Mouse (Mus musculus): ENCODE data around the gene Kifc3. TPM values are rescaled to one million over a fixed set of nuclear protein-coding genes. Genes with fewer than 3 reads are reported as not detected.

The Kifc3 gene
- polyA plus RNA-seq, 1 experiment from 2014 or later = 3.2 TPM

GRCm38 (mm10) chr8:95155361-95155760 lies 47.3 kb downstream of the Kifc3 start:
- no peaks in the 10 kb centered on the region for H3K27me3 ChIP-seq
- no peak for DNase-seq
- H3K27ac ChIP-seq = no peak overlapping the region
- WGBS (ENCODE audit: insufficient replicate concordance) = 55% methylated on average over 5 of the region's 5 CpGs
- no peak overlapping the region for H3K4me3 ChIP-seq (replicated peaks)
- H3K9me3 ChIP-seq (replicated peaks) = no peaks in the 10 kb centered on the region
- 0 out of 2 replicates have a peak, but pooled peaks cover 12% of the 10 kb centered on the region for H3K4me1 ChIP-seq (replicated peaks)
- no peak for ATAC-seq (ENCODE audit: low read depth)
- H3K9ac ChIP-seq = no peak overlapping the region
- no peaks in the 10 kb centered on the region for H3K36me3 ChIP-seq
- H3K4me2 ChIP-seq = no peak overlapping the region

- no peaks in the 10 kb centered on the region for H3K9me3 ChIP-seq (replicated peaks)
- peaks cover 13% of the 10 kb centered on the region; the same call in 1 of the 2 replicates for H3K4me1 ChIP-seq (replicated peaks)
- no peak for DNase-seq
- H3K27me3 ChIP-seq = no peaks in the 10 kb centered on the region
- no peak overlapping the region for H3K9ac ChIP-seq
- ATAC-seq (ENCODE audit: low read depth) = no peak
- 66% methylated on average over 6 of the region's 6 CpGs for whole genome bisulfite sequencing (ENCODE audit: insufficient replicate concordance)
- no peak overlapping the region for H3K27ac ChIP-seq
- no peaks in the 10 kb centered on the region for H3K36me3 ChIP-seq
- H3K4me3 ChIP-seq (replicated peaks) = no peak overlapping the region
- no peak overlapping the region for H3K4me2 ChIP-seq
These were observed 48.0 kb downstream of the Kifc3 start for GRCm38 (mm10) chr8:95154654-95155053.

GRCm38 (mm10) chr8:95154056-95154455 lies 48.6 kb downstream of the Kifc3 start:
- no peaks in the 10 kb centered on the region for H3K9me3 ChIP-seq (replicated peaks)
- peaks cover 19% of the 10 kb centered on the region for H3K4me1 ChIP-seq (replicated peaks)
- H3K4me3 ChIP-seq (replicated peaks) = no peak overlapping the region
- WGBS (ENCODE audit: insufficient replicate concordance) = 51% methylated on average over 4 of the region's 4 CpGs
- DNase-seq (no peak), ATAC-seq (ENCODE audit: low read depth) (no peak)
- no peak overlapping the region for H3K9ac ChIP-seq
- H3K4me2 ChIP-seq = no peak overlapping the region
- H3K36me3 ChIP-seq = no peaks in the 10 kb centered on the region
- H3K27me3 ChIP-seq = no peaks in the 10 kb centered on the region
- H3K27ac ChIP-seq = no peak overlapping the region

- H3K27ac ChIP-seq = no peak overlapping the region
- no peak overlapping the region for H3K4me3 ChIP-seq (replicated peaks)
- H3K9ac ChIP-seq = no peak overlapping the region
- H3K9me3 ChIP-seq (replicated peaks) = no peaks in the 10 kb centered on the region
- WGBS (ENCODE audit: insufficient replicate concordance) = 62% methylated on average over 3 of the region's 3 CpGs
- ATAC-seq (ENCODE audit: low read depth) (no peak), DNase-seq (no peak)
- no peak overlapping the region for H3K4me2 ChIP-seq
- no peaks in the 10 kb centered on the region for H3K27me3 ChIP-seq
- no peaks in the 10 kb centered on the region for H3K36me3 ChIP-seq
- H3K4me1 ChIP-seq (replicated peaks) = peaks cover 24% of the 10 kb centered on the region
These were observed 52.0 kb downstream of the Kifc3 start for GRCm38 (mm10) chr8:95150608-95151007.

- 8% methylated on average over 10 of the region's 10 CpGs for WGBS (ENCODE audit: insufficient replicate concordance)
- Histone ChIP-seq H3K27ac (no peak overlapping the region), H3K4me2 (no peak overlapping the region), H3K4me1 (replicated peaks) (peaks cover 21% of the 10 kb centered on the region), H3K9ac (no peak overlapping the region), H3K9me3 (replicated peaks) (no peaks in the 10 kb centered on the region), H3K36me3 (no peaks in the 10 kb centered on the region), H3K27me3 (no peaks in the 10 kb centered on the region), H3K4me3 (replicated peaks) (no peak overlapping the region)
- no peak for DNase-seq
- ATAC-seq (ENCODE audit: low read depth) = no peak
These were observed 53.2 kb downstream of the Kifc3 start for GRCm38 (mm10) chr8:95149426-95149825.

GRCm38 (mm10) chr8:95146846-95147245 lies 55.8 kb downstream of the Kifc3 start:
- no peak overlapping the region for H3K4me3 ChIP-seq (replicated peaks)
- H3K4me2 ChIP-seq = no peak overlapping the region
- H3K27me3 ChIP-seq = peaks cover 23% of the 10 kb centered on the region
- DNase-seq = no peak
- 66% methylated on average over 5 of the region's 5 CpGs for WGBS (ENCODE audit: insufficient replicate concordance)
- H3K9me3 ChIP-seq (replicated peaks) = no peaks in the 10 kb centered on the region
- H3K4me1 ChIP-seq (replicated peaks) = peaks cover 30% of the 10 kb centered on the region
- no peaks in the 10 kb centered on the region for H3K36me3 ChIP-seq
- H3K27ac ChIP-seq = no peak overlapping the region
- H3K9ac ChIP-seq = no peak overlapping the region
- no peak for ATAC-seq (ENCODE audit: low read depth)

GRCm38 (mm10) chr8:95146044-95146745 lies 56.4 kb downstream of the Kifc3 start:
- H3K36me3 ChIP-seq = no peaks in the 10 kb centered on the region
- no peaks in the 10 kb centered on the region for H3K9me3 ChIP-seq (replicated peaks)
- DNase-seq = no peak
- ATAC-seq (ENCODE audit: low read depth) = no peak
- H3K27ac ChIP-seq = no peak overlapping the region
- H3K4me1 ChIP-seq (replicated peaks) = peaks cover 33% of the 10 kb centered on the region
- no peak overlapping the region for H3K4me2 ChIP-seq
- WGBS (ENCODE audit: insufficient replicate concordance) = 61% methylated on average over 2 of the region's 2 CpGs
- H3K9ac ChIP-seq = no peak overlapping the region
- H3K4me3 ChIP-seq (replicated peaks) = no peak overlapping the region
- H3K27me3 ChIP-seq = peaks cover 29% of the 10 kb centered on the region

- H3K4me3 ChIP-seq (replicated peaks) = no peak overlapping the region
- peaks cover 43% of the 10 kb centered on the region for H3K4me1 ChIP-seq (replicated peaks)
- ATAC-seq (ENCODE audit: low read depth) = no peak
- peaks cover 41% of the 10 kb centered on the region for H3K27me3 ChIP-seq
- no peaks in the 10 kb centered on the region for H3K9me3 ChIP-seq (replicated peaks)
- no peak overlapping the region for H3K9ac ChIP-seq
- no peak overlapping the region for H3K27ac ChIP-seq
- DNase-seq = no peak
- WGBS (ENCODE audit: insufficient replicate concordance) = 36% methylated on average over 2 of the region's 2 CpGs
- H3K4me2 ChIP-seq = no peak overlapping the region
- no peaks in the 10 kb centered on the region for H3K36me3 ChIP-seq
These were observed 58.0 kb downstream of the Kifc3 start for GRCm38 (mm10) chr8:95144631-95145015.

- no peak for ATAC-seq (ENCODE audit: low read depth)
- H3K27ac ChIP-seq = no peak overlapping the region
- peaks cover 41% of the 10 kb centered on the region for H3K27me3 ChIP-seq
- 62% methylated on average over 6 of the region's 6 CpGs for WGBS (ENCODE audit: insufficient replicate concordance)
- no peaks in the 10 kb centered on the region for H3K9me3 ChIP-seq (replicated peaks)
- H3K4me3 ChIP-seq (replicated peaks) = no peak overlapping the region
- DNase-seq = no peak
- H3K36me3 ChIP-seq = no peaks in the 10 kb centered on the region
- no peak overlapping the region for H3K9ac ChIP-seq
- H3K4me1 ChIP-seq (replicated peaks) = peaks cover 37% of the 10 kb centered on the region
- H3K4me2 ChIP-seq = no peak overlapping the region
These were observed 58.6 kb downstream of the Kifc3 start for GRCm38 (mm10) chr8:95143805-95144630.

GRCm38 (mm10) chr8:95142985-95143804 lies 59.4 kb downstream of the Kifc3 start:
- Histone ChIP-seq H3K4me3 (replicated peaks) (no peak overlapping the region), H3K9ac (no peak overlapping the region), H3K27ac (0 out of 2 replicates have a peak overlapping the region, but pooled peaks have one; percentile 47), H3K4me1 (replicated peaks) (peaks cover 39% of the 10 kb centered on the region), H3K4me2 (peak overlapping the region; percentile 66), H3K27me3 (peaks cover 49% of the 10 kb centered on the region), H3K9me3 (replicated peaks) (no peaks in the 10 kb centered on the region), H3K36me3 (no peaks in the 10 kb centered on the region)
- 35% methylated on average over 17 of the region's 17 CpGs for WGBS (ENCODE audit: insufficient replicate concordance)
- ATAC-seq (ENCODE audit: low read depth) = no peak
- DNase-seq = no peak

Measured in liver, embryonic 13.5 days (tissue).